Mouse (Mus musculus): ENCODE measurements around the gene Csnk1g2. TPM values are rescaled to one million over a fixed set of nuclear protein-coding genes. Genes with fewer than 3 reads are reported as not detected.

The Csnk1g2 gene
- polyA plus RNA-seq, 1 experiment from 2014 or later, result 75.4 TPM

- Histone ChIP-seq H3K36me3 (ENCODE audit: control insufficient read depth, insufficient read depth, low read length) (peaks cover 54% of the 10 kb centered on the region), H3K4me3 (ENCODE audit: low read depth, low read length) (no peak overlapping the region)
- TF ChIP-seq CTCF (IDR thresholded peaks at IDR 0.05; ENCODE audit: low read depth) (no peak), EP300 (optimal IDR thresholded peaks at IDR 0.05) (no peak)
Observed at GRCm38 (mm10) chr10:80671936-80672690, 49.5 kb downstream of the Csnk1g2 start.

GRCm38 (mm10) chr10:80673690-80674089 is 51.1 kb downstream of the Csnk1g2 start:
- TF ChIP-seq CTCF (IDR thresholded peaks at IDR 0.05; ENCODE audit: low read depth) (no peak), EP300 (optimal IDR thresholded peaks at IDR 0.05) (no peak)
- Histone ChIP-seq H3K36me3 (ENCODE audit: control insufficient read depth, insufficient read depth, low read length) (peaks cover 38% of the 10 kb centered on the region), H3K4me3 (ENCODE audit: low read depth, low read length) (peak overlapping the region; percentile 92), H3K4me2 (replicated peaks; ENCODE audit: low read depth) (peak overlapping the region; percentile 86), H3K4me1 (replicated peaks; ENCODE audit: control insufficient read depth, insufficient read depth) (peaks cover 26% of the 10 kb centered on the region), H3K27ac (replicated peaks) (peak overlapping the region; percentile 93; the same call in 1 of the 2 replicates), H3K27me3 (ENCODE audit: control insufficient read depth, insufficient read depth, low read length) (no peaks in the 10 kb centered on the region), H3K9ac (ENCODE audit: low read length) (peak overlapping the region; percentile 98; the same call in 1 of the 2 replicates), H3K9me3 (ENCODE audit: control insufficient read depth, low read length) (no peaks in the 10 kb centered on the region)
- 71% methylated on average over 3 of the region's 3 CpGs for WGBS
- DNase-seq (ENCODE audit: low spot score) (no peak), ATAC-seq (ENCODE audit: low FRiP score, low TSS enrichment) (no peak)

More at GRCm38 (mm10) chr10:80671936-80672690, 49.5 kb downstream of the Csnk1g2 start:
- Histone ChIP-seq H3K9ac (ENCODE audit: low read length) (no peak overlapping the region; the same call in 1 of the 2 replicates), H3K27ac (replicated peaks) (no peak overlapping the region), H3K4me2 (replicated peaks; ENCODE audit: low read depth) (no peak overlapping the region), H3K27me3 (ENCODE audit: control insufficient read depth, insufficient read depth, low read length) (no peaks in the 10 kb centered on the region), H3K4me1 (replicated peaks; ENCODE audit: control insufficient read depth, insufficient read depth) (peaks cover 13% of the 10 kb centered on the region), H3K9me3 (ENCODE audit: control insufficient read depth, low read length) (no peaks in the 10 kb centered on the region)
- DNase-seq (ENCODE audit: low spot score), result no peak
- 70% methylated on average over 11 of the region's 11 CpGs for WGBS
- no peak for ATAC-seq (ENCODE audit: low FRiP score, low TSS enrichment)

DNA sequence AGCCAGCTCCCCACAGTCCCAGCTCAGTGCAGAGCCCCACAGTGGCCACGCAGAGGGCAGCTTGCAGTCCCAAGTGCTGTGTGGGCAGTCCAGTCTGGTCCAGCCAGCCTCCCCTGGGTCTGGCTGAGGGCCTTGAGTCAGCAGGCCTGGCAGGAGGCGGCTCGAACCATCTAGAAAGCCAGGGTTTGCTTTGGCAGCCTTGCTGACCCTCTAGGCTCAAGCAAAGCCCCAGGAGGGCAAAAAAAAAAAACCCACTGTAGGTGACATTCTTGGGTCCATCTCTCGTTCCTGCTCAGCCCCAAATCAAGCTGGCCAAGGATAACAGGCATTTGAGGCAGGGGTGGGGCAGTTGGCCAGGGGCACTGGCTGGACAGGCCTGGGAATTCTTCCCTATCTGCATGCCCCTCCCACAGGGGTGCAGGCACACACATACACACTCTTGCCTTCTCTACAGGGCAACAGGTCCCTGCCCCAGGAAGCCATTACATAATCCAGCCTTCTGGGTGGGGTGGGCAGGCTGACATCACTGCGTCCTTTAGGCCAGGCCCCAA is 51.6 kb downstream of the Csnk1g2 start:
- H3K9me3 ChIP-seq (ENCODE audit: control insufficient read depth, low read length), result no peaks in the 10 kb centered on the region
- H3K9ac ChIP-seq (ENCODE audit: low read length), result peak overlapping the region; percentile 98
- H3K4me1 ChIP-seq (replicated peaks; ENCODE audit: control insufficient read depth, insufficient read depth), result peaks cover 31% of the 10 kb centered on the region
- H3K27ac ChIP-seq (replicated peaks), result peak overlapping the region; percentile 93
- H3K4me2 ChIP-seq (replicated peaks; ENCODE audit: low read depth), result peak overlapping the region; percentile 86
- H3K4me3 ChIP-seq (ENCODE audit: low read depth, low read length), result peak overlapping the region; percentile 92
- H3K27me3 ChIP-seq (ENCODE audit: control insufficient read depth, insufficient read depth, low read length), result no peaks in the 10 kb centered on the region
- no peak for TF ChIP-seq EP300 (optimal IDR thresholded peaks at IDR 0.05)
- TF ChIP-seq CTCF (IDR thresholded peaks at IDR 0.05; ENCODE audit: low read depth), result no peak; the same call in 1 of the 2 replicates
- 39% methylated on average over 5 of the region's 5 CpGs for WGBS
- no peak for ATAC-seq (ENCODE audit: low FRiP score, low TSS enrichment)
- peak; percentile 48 for DNase-seq (ENCODE audit: low spot score)
- H3K36me3 ChIP-seq (ENCODE audit: control insufficient read depth, insufficient read depth, low read length), result peaks cover 33% of the 10 kb centered on the region

- peaks cover 33% of the 10 kb centered on the region for H3K4me1 ChIP-seq (replicated peaks; ENCODE audit: control insufficient read depth, insufficient read depth)
- peak overlapping the region; percentile 86 for H3K4me2 ChIP-seq (replicated peaks; ENCODE audit: low read depth)
- H3K27me3 ChIP-seq (ENCODE audit: control insufficient read depth, insufficient read depth, low read length), result no peaks in the 10 kb centered on the region
- H3K4me3 ChIP-seq (ENCODE audit: low read depth, low read length), result peak overlapping the region; percentile 92
- peak overlapping the region; percentile 93 for H3K27ac ChIP-seq (replicated peaks)
- no peak for TF ChIP-seq EP300 (optimal IDR thresholded peaks at IDR 0.05)
- TF ChIP-seq CTCF (IDR thresholded peaks at IDR 0.05; ENCODE audit: low read depth), result no peak
- peaks cover 27% of the 10 kb centered on the region for H3K36me3 ChIP-seq (ENCODE audit: control insufficient read depth, insufficient read depth, low read length)
- WGBS, result 6% methylated on average over 6 of the region's 6 CpGs
- peak; percentile 31 for DNase-seq (ENCODE audit: low spot score)
- H3K9ac ChIP-seq (ENCODE audit: low read length), result peak overlapping the region; percentile 98
- ATAC-seq (ENCODE audit: low FRiP score, low TSS enrichment), result no peak
- no peaks in the 10 kb centered on the region for H3K9me3 ChIP-seq (ENCODE audit: control insufficient read depth, low read length)
Observed at GRCm38 (mm10) chr10:80674851-80675404, 52.3 kb downstream of the Csnk1g2 start.

DNA sequence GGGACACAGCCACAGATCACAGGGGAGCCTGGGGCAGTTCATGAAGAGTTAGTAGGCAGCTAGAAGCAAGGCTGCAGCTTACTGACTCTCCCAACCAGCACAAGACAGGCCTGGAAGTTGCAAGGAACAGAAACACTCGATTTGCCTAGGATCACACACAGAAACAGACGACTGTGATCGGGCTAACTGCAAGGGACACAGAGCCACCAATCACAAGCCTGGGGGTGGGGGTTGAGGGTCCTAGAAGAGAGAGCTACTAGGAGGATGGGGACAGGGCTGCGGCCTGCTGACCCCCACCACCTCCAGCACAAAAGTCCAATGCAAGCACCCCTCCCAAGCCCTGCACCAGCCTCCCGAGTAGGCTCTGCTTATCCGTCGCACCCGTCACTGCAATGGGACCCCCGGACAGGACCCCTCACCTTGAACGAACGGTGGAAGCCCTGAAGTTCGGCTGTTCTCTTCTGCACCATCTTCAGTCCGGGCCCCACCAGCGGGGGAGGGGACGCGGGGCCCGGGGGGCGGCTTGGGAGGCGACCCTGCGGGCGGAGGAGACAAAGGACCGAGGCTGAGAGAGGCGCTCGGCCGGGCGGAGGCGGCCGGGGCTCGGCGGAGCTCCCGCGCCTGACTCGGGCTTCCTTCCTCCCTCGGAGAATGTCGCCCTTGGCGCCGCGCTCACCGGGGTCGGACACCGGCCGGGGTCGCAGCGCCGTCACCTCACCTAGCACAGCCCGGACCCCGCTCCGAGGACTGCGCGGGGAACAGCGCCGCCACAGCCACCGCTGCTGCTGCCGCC is 53.0 kb downstream of the Csnk1g2 start:
- DNase-seq (ENCODE audit: low spot score) (peak; percentile 35), ATAC-seq (ENCODE audit: low FRiP score, low TSS enrichment) (no peak)
- Histone ChIP-seq H3K27ac (replicated peaks) (peak overlapping the region; percentile 93), H3K27me3 (ENCODE audit: control insufficient read depth, insufficient read depth, low read length) (no peaks in the 10 kb centered on the region), H3K4me1 (replicated peaks; ENCODE audit: control insufficient read depth, insufficient read depth) (peaks cover 31% of the 10 kb centered on the region), H3K4me2 (replicated peaks; ENCODE audit: low read depth) (peak overlapping the region; percentile 86), H3K36me3 (ENCODE audit: control insufficient read depth, insufficient read depth, low read length) (peaks cover 21% of the 10 kb centered on the region), H3K9me3 (ENCODE audit: control insufficient read depth, low read length) (no peaks in the 10 kb centered on the region), H3K4me3 (ENCODE audit: low read depth, low read length) (peak overlapping the region; percentile 92), H3K9ac (ENCODE audit: low read length) (peak overlapping the region; percentile 98)
- WGBS, result 0% methylated on average over 43 of the region's 54 CpGs
- TF ChIP-seq EP300 (optimal IDR thresholded peaks at IDR 0.05), result no peak
- TF ChIP-seq CTCF (IDR thresholded peaks at IDR 0.05; ENCODE audit: low read depth), result peak; percentile 11; the same call in 1 of the 2 replicates
